Mouse (Mus musculus): ENCODE measurements around the gene Gnai1. TPM values are rescaled to one million over a fixed set of nuclear protein-coding genes. Genes with fewer than 3 reads are reported as not detected.

Gene Gnai1
- polyA plus RNA-seq, 2 experiments from 2014 or later: not detected

- no peak for ATAC-seq
Measured at GRCm38 (mm10) chr5:18282095-18282494, 78.1 kb downstream of the Gnai1 start.

- no peak for ATAC-seq
Measured at GRCm38 (mm10) chr5:18274352-18274940, 85.7 kb downstream of the Gnai1 start.

GRCm38 (mm10) chr5:18273291-18274284 is 86.6 kb downstream of the Gnai1 start:
- ATAC-seq: no peak

GRCm38 (mm10) chr5:18250379-18251017 is 109.7 kb downstream of the Gnai1 start:
- no peak for ATAC-seq

- ATAC-seq: no peak
Measured at GRCm38 (mm10) chr5:18249132-18249531, 111.0 kb downstream of the Gnai1 start.

GRCm38 (mm10) chr5:18229396-18229795 is 130.8 kb downstream of the Gnai1 start:
- ATAC-seq: no peak

- ATAC-seq: no peak
Measured at GRCm38 (mm10) chr5:18228866-18229265, 131.3 kb downstream of the Gnai1 start.

- no peak for ATAC-seq
Measured at GRCm38 (mm10) chr5:18220873-18221272, 139.3 kb downstream of the Gnai1 start.

- no peak for ATAC-seq
Measured at GRCm38 (mm10) chr5:18218292-18218691, 141.9 kb downstream of the Gnai1 start.

- ATAC-seq: no peak
Measured at GRCm38 (mm10) chr5:18217856-18218255, 142.3 kb downstream of the Gnai1 start.
